Mouse (Mus musculus) hindbrain, embryonic 14.5 days (tissue): ENCODE results near the gene Bicc1. TPM values are rescaled to one million over a fixed set of nuclear protein-coding genes. Genes with fewer than 3 reads are reported as not detected.
A peak's percentile ranks its signal among the peaks of the same experiment; 100 is the strongest.

Experiments
- ATAC-seq: fragments of 200-750 bp; cut with Nextera tagmentation; 2 replicates; pipeline ENCODE4 v1.8.0; 2017; ENCODE audit warnings: moderate number of reproducible peaks, mild to moderate bottlenecking, moderate TSS enrichment, moderate library complexity; ENCODE audit not compliant: low FRiP score
- DNase-seq: peaks from one replicate; pipeline ENCODE4 v3.0.0-alpha.2; 2015; ENCODE audit warnings: low spot score
- H3K27ac ChIP-seq: fragments of 300-500 bp; sonication (generic); 2 replicates; pipeline ENCODE4 v1.5.1; 2014; ENCODE audit warnings: mild to moderate bottlenecking, moderate library complexity
- H3K27me3 ChIP-seq: fragments of 300-500 bp; sonication (generic); 2 replicates; pipeline ENCODE4 v1.6.1; 2014; ENCODE audit warnings: mild to moderate bottlenecking, low read length, mixed read lengths; ENCODE audit not compliant: control insufficient read depth, insufficient read depth
- H3K36me3 ChIP-seq: fragments of 300-500 bp; sonication (generic); replicated peaks from 2 replicates; pipeline ENCODE4 v1.6.1; 2014; ENCODE audit not compliant: control insufficient read depth, insufficient read depth
- H3K4me1 ChIP-seq: fragments of 300-500 bp; sonication (generic); replicated peaks from 2 replicates; pipeline ENCODE4 v1.6.1; 2014; ENCODE audit warnings: antibody characterized with exemption, low read length, mixed read lengths; ENCODE audit not compliant: control insufficient read depth, insufficient read depth
- H3K4me2 ChIP-seq: fragments of 300-500 bp; sonication (generic); replicated peaks from 2 replicates; pipeline ENCODE4 v1.6.1; 2014; ENCODE audit warnings: mild to moderate bottlenecking, moderate library complexity
- H3K4me3 ChIP-seq: fragments of 300-500 bp; sonication (generic); replicated peaks from 2 replicates; pipeline ENCODE4 v1.5.1; 2014; ENCODE audit warnings: mild to moderate bottlenecking, low read length
- H3K9ac ChIP-seq: fragments of 300-500 bp; sonication (generic); 2 replicates; pipeline ENCODE4 v1.6.1; 2014
- H3K9me3 ChIP-seq: fragments of 300-500 bp; sonication (generic); 2 replicates; pipeline ENCODE4 v1.6.1; 2016; ENCODE audit warnings: low read length; ENCODE audit not compliant: control insufficient read depth
- WGBS: fragments of 180-500 bp; shearing (Covaris S2); extraction: QIAGEN DNeasy Blood & Tissue Kit; methylation state at CpG from one replicate; pipeline ENCODE4 v1.1.7; 2014; 5-methylcytosine and 5-hydroxymethylcytosine counted together
- polyA plus RNA-seq: library from polyadenylated mRNA; unstranded; fragments of >200 nt; fragmentation: Nextera tagmentation; extraction: Ambion mirVana; gene quantifications from 2 replicates; pipeline ENCODE4 v1.2.1, GENCODE M21; 2014

Gene Bicc1
- polyA plus RNA-seq, result 5.6 and 6.8 TPM in 2 replicates

DNA sequence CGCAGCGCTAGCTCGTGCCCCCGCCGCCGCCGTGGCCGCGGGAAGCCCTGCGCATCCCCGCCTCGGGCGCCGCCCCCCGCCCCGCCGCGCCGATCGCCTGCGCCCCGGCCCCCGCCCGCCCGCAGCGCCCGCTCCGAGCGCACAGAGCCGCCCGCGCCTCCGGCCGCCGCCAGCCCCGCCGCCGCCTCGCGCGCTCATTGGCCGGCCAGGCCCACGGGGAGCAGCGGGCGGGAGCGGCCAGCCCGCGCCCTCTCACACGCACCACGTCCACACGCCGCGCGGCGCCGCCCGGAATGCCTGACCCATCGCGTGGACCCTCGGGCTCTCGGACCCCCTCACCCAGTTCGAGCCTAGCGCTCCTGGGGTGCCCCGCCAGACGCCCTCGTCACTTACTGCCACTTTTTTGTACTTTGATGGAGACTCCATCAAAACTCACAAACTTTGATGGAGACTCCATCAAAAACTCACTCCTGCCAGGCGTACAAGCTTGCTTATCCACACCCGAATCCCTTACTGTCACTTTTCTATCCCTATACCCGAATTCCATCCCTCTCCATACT, at the start of gene Bicc1:
Gene Bicc1 (minus strand): TSS at position 25 of the 560 bp plus-strand sequence.
- H3K27ac ChIP-seq, result no peak within 1 kb of the TSS
- H3K4me3 ChIP-seq, result peak within 1 kb of the TSS; percentile 75
- no peak for DNase-seq
- ATAC-seq, result peak; percentile 93
- H3K27me3 ChIP-seq, result 0 out of 2 replicates have a peak, but pooled peaks cover 8% of the 10 kb centered on the region
- peaks cover 8% of the 10 kb centered on the region for H3K4me1 ChIP-seq
- peak within 1 kb of the TSS; percentile 99 for H3K4me2 ChIP-seq
- H3K36me3 ChIP-seq, result no peaks in the 10 kb centered on the region
- WGBS, result 2% methylated on average over 26 of the region's 69 CpGs
- H3K9ac ChIP-seq, result peak within 1 kb of the TSS; percentile 73
- no peaks in the 10 kb centered on the region for H3K9me3 ChIP-seq

DNA sequence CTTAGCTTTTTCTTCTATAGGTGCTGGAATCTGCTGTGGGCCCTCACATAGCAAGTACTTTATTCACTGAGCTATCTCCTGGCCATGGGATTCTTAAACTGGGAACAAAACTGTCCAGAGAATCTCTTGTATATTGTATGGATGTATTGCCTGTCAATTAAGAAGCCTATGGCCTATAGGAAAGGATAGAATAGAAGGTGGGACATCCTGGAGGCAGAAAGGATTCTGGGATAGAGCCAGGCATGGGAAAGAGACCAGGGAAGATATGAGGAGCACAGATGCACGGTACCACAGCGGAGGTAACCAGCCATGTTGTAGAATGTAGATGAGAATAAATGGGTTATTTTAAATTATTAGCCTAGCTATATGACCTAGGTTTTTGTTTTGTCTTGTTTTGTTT, 42.0 kb upstream of the Bicc1 start:
- Histone ChIP-seq H3K4me2 (no peak overlapping the region), H3K27ac (no peak overlapping the region), H3K4me1 (no peaks in the 10 kb centered on the region; the same call in 1 of the 2 replicates), H3K9me3 (no peaks in the 10 kb centered on the region), H3K9ac (no peak overlapping the region), H3K27me3 (no peaks in the 10 kb centered on the region), H3K36me3 (no peaks in the 10 kb centered on the region), H3K4me3 (no peak overlapping the region)
- ATAC-seq, result no peak
- 84% methylated on average over 2 of the region's 2 CpGs for WGBS
- DNase-seq, result no peak

DNA sequence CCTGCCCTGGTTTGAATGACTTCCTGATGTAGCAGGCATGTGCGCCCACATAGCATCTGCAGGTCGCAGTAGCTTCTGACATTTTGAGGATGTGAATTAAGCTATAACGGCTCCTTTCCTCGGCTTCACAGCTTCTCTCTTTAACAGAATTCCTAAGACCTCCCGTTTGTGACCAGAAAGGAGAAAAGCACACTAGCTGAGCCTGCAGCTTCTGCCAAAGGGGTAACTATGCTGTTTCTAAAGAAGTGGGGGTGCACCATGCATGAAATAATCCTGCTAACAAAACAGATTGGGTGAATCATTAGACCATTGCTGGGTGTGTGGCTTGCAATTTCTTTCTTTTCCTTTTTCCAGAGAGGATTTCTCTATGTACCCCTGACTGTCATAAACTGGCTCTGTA, 41.5 kb upstream of the Bicc1 start:
- Histone ChIP-seq H3K4me1 (no peaks in the 10 kb centered on the region; the same call in 1 of the 2 replicates), H3K27me3 (no peaks in the 10 kb centered on the region), H3K36me3 (no peaks in the 10 kb centered on the region), H3K9ac (no peak overlapping the region), H3K4me3 (no peak overlapping the region), H3K4me2 (no peak overlapping the region), H3K27ac (no peak overlapping the region), H3K9me3 (no peaks in the 10 kb centered on the region)
- WGBS, result 54% methylated on average over 5 of the region's 5 CpGs
- ATAC-seq (no peak), DNase-seq (no peak)

DNA sequence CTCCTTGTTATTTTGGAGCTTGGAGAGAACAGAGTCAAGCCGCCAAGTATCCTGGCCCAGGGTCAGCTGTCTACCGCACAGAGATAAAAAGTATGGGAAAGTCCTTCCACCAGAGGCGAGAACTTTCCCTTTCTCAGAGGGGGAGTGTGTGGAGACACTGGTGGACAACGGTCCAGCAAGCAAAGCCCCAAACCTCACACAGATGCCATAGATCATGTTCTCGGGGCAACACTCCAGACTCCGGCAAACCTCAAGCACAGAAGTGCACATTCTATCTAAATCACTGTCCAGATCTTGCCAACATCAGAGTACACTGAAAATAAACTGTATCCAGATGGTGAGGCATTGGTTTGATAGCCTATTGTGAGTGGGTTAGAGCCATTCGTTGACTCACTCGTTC, 39.2 kb upstream of the Bicc1 start:
- Histone ChIP-seq H3K36me3 (no peaks in the 10 kb centered on the region), H3K4me1 (peaks cover 7% of the 10 kb centered on the region; the same call in 1 of the 2 replicates), H3K4me3 (no peak overlapping the region), H3K9ac (no peak overlapping the region), H3K27ac (no peak overlapping the region), H3K27me3 (no peaks in the 10 kb centered on the region), H3K9me3 (no peaks in the 10 kb centered on the region), H3K4me2 (no peak overlapping the region)
- DNase-seq, result no peak
- ATAC-seq, result no peak
- WGBS, result 89% methylated on average over 8 of the region's 8 CpGs

DNA sequence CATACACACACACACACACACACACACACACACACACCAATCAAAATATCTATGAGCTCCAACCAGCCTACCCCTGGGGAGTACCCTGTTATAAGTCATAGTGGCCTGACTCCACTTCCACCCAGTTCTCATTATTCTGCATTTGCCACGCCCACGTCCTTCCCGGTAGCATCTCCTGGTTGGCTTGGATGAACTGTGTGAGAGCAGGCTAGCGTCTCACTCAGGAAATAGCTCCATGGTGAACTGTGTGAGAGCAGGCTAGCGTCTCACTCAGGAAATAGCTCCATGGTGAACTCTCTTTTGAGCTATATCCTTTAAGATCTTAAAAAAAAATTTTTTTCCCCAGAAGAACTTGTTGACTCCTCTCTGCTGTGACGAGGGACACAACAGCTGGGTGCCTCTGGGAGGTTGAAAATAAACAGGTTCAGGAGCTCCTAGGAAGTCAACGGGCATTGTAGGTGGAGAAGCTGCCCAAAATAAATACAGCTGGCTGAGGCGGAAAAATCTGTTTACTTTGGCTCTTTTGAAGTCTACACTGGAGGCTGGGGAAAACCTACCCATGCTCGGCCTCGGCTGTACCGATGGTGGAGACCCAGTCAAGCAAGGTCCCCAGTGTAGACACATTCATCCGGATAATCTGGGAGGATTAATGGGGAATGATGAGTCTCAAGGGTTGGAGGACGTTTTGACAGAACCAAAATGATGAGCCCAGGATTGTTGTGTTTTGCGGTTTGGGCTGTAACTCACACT, 37.7 kb upstream of the Bicc1 start:
- Histone ChIP-seq H3K9ac (no peak overlapping the region), H3K4me1 (peaks cover 11% of the 10 kb centered on the region; the same call in 1 of the 2 replicates), H3K27ac (no peak overlapping the region), H3K4me2 (no peak overlapping the region), H3K27me3 (no peaks in the 10 kb centered on the region), H3K36me3 (no peaks in the 10 kb centered on the region), H3K4me3 (no peak overlapping the region), H3K9me3 (no peaks in the 10 kb centered on the region)
- ATAC-seq, result no peak
- no peak for DNase-seq
- WGBS, result 78% methylated on average over 14 of the region's 14 CpGs

DNA sequence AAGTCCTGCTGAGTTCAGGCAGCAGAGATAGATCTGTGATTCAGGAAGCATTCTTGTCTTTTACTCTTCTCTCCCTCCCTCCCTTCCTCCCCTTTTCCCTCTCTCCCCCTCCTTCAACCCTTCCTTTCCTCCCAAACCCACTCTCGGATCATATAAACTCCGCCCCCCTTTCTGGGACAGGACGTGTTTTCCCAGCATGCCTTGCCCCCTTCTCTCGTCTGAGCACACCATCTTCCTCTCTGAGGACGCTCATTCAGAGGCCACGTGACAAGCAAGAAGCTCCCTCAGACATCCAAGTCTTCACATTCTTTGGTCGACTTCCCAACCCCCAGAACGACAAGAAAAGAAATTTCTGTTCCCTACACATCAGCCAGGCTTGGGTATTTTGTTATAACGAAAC, 36.0 kb upstream of the Bicc1 start:
- no peak for ATAC-seq
- Histone ChIP-seq H3K27ac (no peak overlapping the region), H3K4me2 (no peak overlapping the region), H3K4me1 (peaks cover 11% of the 10 kb centered on the region; the same call in 1 of the 2 replicates), H3K27me3 (no peaks in the 10 kb centered on the region), H3K9ac (no peak overlapping the region), H3K9me3 (no peaks in the 10 kb centered on the region), H3K36me3 (no peaks in the 10 kb centered on the region), H3K4me3 (no peak overlapping the region)
- no peak for DNase-seq
- WGBS, result 52% methylated on average over 9 of the region's 9 CpGs

DNA sequence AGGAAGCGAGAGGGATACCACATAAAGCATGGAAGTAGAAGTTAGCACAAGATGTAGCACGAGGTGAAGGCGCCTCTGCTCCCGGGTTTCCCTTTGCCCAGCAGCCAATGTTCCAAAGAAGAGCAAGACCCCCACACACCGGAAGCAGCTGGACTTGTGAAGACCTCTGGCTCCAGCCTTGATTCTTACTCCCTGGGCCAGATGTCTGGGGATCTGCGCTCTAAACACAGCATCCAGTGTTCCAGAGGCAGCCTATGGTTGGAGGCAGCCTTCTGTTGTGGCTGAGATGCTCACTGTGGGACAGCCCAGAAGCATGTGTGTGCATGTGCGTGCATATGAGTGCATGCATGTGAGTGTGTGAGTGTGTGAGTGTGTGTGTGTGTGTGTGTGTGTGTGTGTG, 35.2 kb upstream of the Bicc1 start:
- no peaks in the 10 kb centered on the region for H3K9me3 ChIP-seq
- 88% methylated on average over 7 of the region's 7 CpGs for WGBS
- H3K4me2 ChIP-seq, result no peak overlapping the region
- ATAC-seq (no peak), DNase-seq (no peak)
- H3K27ac ChIP-seq, result no peak overlapping the region
- no peaks in the 10 kb centered on the region for H3K36me3 ChIP-seq
- H3K27me3 ChIP-seq, result no peaks in the 10 kb centered on the region
- H3K4me3 ChIP-seq, result no peak overlapping the region
- peaks cover 11% of the 10 kb centered on the region; the same call in 1 of the 2 replicates for H3K4me1 ChIP-seq
- no peak overlapping the region for H3K9ac ChIP-seq

DNA sequence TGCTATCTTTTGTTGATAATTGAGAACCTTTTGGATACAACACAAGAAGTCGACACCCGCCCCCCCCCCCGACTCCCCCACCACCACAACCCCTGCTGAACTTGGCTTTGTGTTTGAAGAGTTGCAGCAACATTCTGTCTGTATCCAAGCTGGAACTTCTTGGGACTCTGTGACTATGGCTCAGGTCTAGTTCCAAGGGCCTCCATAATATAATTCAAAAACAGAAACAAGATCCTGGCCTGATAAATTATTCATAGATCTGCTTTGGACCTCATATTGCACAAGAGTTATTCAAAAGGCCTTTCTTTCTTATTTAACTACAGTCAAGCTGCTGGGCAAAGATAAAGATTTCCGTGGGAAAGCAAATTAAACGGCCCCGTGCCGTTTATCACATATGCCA, 33.8 kb upstream of the Bicc1 start:
- H3K9ac ChIP-seq, result no peak overlapping the region
- no peaks in the 10 kb centered on the region for H3K9me3 ChIP-seq
- H3K4me1 ChIP-seq, result peaks cover 11% of the 10 kb centered on the region; the same call in 1 of the 2 replicates
- no peak for DNase-seq
- H3K4me3 ChIP-seq, result no peak overlapping the region
- H3K4me2 ChIP-seq, result no peak overlapping the region
- ATAC-seq, result no peak
- no peaks in the 10 kb centered on the region for H3K27me3 ChIP-seq
- 35% methylated on average over 7 of the region's 7 CpGs for WGBS
- no peak overlapping the region for H3K27ac ChIP-seq
- H3K36me3 ChIP-seq, result no peaks in the 10 kb centered on the region

DNA sequence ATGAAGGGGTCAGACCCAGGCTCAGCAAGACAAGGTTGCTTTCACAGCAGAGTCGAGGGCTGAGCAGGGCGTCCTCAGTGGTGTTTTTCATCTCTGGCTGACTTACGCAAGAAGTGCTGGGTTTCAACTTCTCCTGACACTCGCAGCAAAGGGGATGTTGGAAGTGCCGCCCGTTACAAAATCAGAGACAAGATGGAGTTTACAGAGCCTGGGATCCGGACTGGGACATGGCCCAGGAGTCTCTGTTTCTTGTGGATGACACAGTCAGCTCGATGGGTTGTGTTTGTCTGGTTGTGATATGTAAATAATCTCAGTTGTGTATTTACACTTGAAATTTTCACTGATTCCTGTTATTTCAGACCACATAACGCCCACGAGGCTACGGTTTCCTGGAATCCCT, 33.4 kb upstream of the Bicc1 start:
- 51% methylated on average over 11 of the region's 11 CpGs for WGBS
- H3K4me2 ChIP-seq, result no peak overlapping the region
- no peak for DNase-seq

More for the DNA sequence above, 33.4 kb upstream of the Bicc1 start:
- no peak overlapping the region for H3K9ac ChIP-seq
- ATAC-seq, result no peak
- H3K4me1 ChIP-seq, result peaks cover 11% of the 10 kb centered on the region; the same call in 1 of the 2 replicates
- H3K27me3 ChIP-seq, result no peaks in the 10 kb centered on the region
- H3K9me3 ChIP-seq, result no peaks in the 10 kb centered on the region
- H3K4me3 ChIP-seq, result no peak overlapping the region
- H3K36me3 ChIP-seq, result no peaks in the 10 kb centered on the region
- H3K27ac ChIP-seq, result no peak overlapping the region
